Mouse (Mus musculus) midbrain, embryonic 14.5 days (tissue): Measurements from ENCODE around the gene Sept11. TPM values are rescaled to one million over a fixed set of nuclear protein-coding genes. Genes with fewer than 3 reads are reported as not detected.

Experiments
- ATAC-seq: fragments of 200-750 bp; cut with Nextera tagmentation; 2 replicates; pipeline ENCODE4 v1.8.0; 2017; ENCODE audit warnings: moderate number of reproducible peaks, moderate library complexity; ENCODE audit not compliant: low FRiP score, low TSS enrichment
- DNase-seq: peaks from one replicate; pipeline ENCODE4 v3.0.0-alpha.2; 2015
- H3K27ac ChIP-seq: fragments of 300-500 bp; sonication (generic); replicated peaks from 2 replicates; pipeline ENCODE4 v1.5.1; 2014; ENCODE audit warnings: mild to moderate bottlenecking, low read depth, low read length, moderate library complexity
- H3K27me3 ChIP-seq: fragments of 300-500 bp; sonication (generic); 2 replicates; pipeline ENCODE4 v1.6.1; 2014; ENCODE audit warnings: low read length, control low read depth, mixed read lengths; ENCODE audit not compliant: control insufficient read depth, insufficient read depth
- H3K36me3 ChIP-seq: fragments of 300-500 bp; sonication (generic); 2 replicates; pipeline ENCODE4 v1.6.1; 2014; ENCODE audit warnings: low read length, control low read depth; ENCODE audit not compliant: control insufficient read depth, insufficient read depth
- H3K4me1 ChIP-seq: fragments of 300-500 bp; sonication (generic); 2 replicates; pipeline ENCODE4 v1.6.1; 2014; ENCODE audit warnings: mild to moderate bottlenecking, antibody characterized with exemption, low read length, control low read depth; ENCODE audit not compliant: control insufficient read depth, insufficient read depth
- H3K4me2 ChIP-seq: fragments of 300-500 bp; sonication (generic); 2 replicates; pipeline ENCODE4 v1.6.1; 2014; ENCODE audit warnings: mild to moderate bottlenecking, low read length, moderate library complexity
- H3K4me3 ChIP-seq: fragments of 300-500 bp; sonication (generic); replicated peaks from 2 replicates; pipeline ENCODE4 v1.5.1; 2014; ENCODE audit warnings: low read depth, low read length
- H3K9ac ChIP-seq: fragments of 300-500 bp; sonication (generic); replicated peaks from 2 replicates; pipeline ENCODE4 v1.6.1; 2014; ENCODE audit warnings: mild to moderate bottlenecking, low read length, moderate library complexity
- H3K9me3 ChIP-seq: fragments of 300-500 bp; sonication (generic); 2 replicates; pipeline ENCODE4 v1.6.1; 2016; ENCODE audit warnings: low read length, control low read depth, mixed read lengths; ENCODE audit not compliant: control insufficient read depth
- WGBS: fragments of 180-500 bp; shearing (Covaris S2); extraction: QIAGEN DNeasy Blood & Tissue Kit; methylation state at CpG from one replicate; pipeline ENCODE4 v1.1.7; 2014; 5-methylcytosine and 5-hydroxymethylcytosine counted together
- polyA plus RNA-seq: library from polyadenylated mRNA; unstranded; fragments of >200 nt; fragmentation: Nextera tagmentation; extraction: Ambion mirVana; gene quantifications from 2 replicates; pipeline ENCODE4 v1.2.1, GENCODE M21; 2014

Sept11 gene
- polyA plus RNA-seq, 1 experiment from 2014 or later: 171 TPM

GRCm38 (mm10) chr5:93091266-93091665, 2.0 kb upstream of the Sept11 start:
- Histone ChIP-seq H3K27ac (no peak overlapping the region), H3K9me3 (no peaks in the 10 kb centered on the region), H3K9ac (no peak overlapping the region), H3K4me1 (peaks cover 29% of the 10 kb centered on the region), H3K4me2 (peak overlapping the region; percentile 94), H3K27me3 (no peaks in the 10 kb centered on the region), H3K36me3 (no peaks in the 10 kb centered on the region), H3K4me3 (peak overlapping the region; percentile 77)
- no peak for DNase-seq
- WGBS: 69% methylated on average over 3 of the region's 3 CpGs
- ATAC-seq: no peak

DNA sequence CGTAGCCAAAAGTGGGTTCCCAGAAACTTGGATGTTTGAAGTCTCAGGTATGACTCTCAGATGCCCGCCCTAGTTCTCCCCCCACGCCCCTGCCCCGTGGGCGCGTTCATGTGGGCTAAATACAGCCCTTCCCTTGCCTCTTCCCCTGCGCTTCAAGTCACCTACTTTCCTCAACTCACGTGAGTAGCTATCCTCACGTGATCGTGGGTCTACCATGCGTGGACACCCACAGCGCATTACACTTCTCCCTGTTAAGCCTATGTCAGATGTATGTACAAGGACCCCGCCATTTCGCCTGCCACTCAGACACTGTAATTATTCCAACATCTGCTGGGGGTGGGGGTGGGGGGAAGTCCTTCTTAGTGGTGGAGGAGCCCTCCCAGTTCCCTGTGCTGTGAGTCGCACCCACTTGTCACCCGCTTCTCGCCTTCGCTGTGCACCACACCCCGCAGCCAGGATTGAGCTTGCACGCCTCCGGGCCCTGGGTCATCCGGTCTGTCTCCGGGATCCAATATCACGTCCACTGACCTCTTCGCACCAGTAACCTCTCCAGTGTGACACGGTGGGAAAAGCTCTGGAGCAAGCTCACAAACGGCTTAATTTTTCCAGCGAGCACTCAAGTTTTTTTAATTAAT, 973 bp upstream of the Sept11 start:
- ATAC-seq: peak; percentile 25
- Histone ChIP-seq H3K9me3 (no peaks in the 10 kb centered on the region), H3K27me3 (no peaks in the 10 kb centered on the region), H3K36me3 (no peaks in the 10 kb centered on the region), H3K4me2 (peak overlapping the region; percentile 94), H3K27ac (peak overlapping the region; percentile 94), H3K4me3 (peak overlapping the region; percentile 77), H3K9ac (peak overlapping the region; percentile 85), H3K4me1 (peaks cover 35% of the 10 kb centered on the region)
- WGBS: 7% methylated on average over 28 of the region's 28 CpGs
- peak; percentile 60 for DNase-seq

DNA sequence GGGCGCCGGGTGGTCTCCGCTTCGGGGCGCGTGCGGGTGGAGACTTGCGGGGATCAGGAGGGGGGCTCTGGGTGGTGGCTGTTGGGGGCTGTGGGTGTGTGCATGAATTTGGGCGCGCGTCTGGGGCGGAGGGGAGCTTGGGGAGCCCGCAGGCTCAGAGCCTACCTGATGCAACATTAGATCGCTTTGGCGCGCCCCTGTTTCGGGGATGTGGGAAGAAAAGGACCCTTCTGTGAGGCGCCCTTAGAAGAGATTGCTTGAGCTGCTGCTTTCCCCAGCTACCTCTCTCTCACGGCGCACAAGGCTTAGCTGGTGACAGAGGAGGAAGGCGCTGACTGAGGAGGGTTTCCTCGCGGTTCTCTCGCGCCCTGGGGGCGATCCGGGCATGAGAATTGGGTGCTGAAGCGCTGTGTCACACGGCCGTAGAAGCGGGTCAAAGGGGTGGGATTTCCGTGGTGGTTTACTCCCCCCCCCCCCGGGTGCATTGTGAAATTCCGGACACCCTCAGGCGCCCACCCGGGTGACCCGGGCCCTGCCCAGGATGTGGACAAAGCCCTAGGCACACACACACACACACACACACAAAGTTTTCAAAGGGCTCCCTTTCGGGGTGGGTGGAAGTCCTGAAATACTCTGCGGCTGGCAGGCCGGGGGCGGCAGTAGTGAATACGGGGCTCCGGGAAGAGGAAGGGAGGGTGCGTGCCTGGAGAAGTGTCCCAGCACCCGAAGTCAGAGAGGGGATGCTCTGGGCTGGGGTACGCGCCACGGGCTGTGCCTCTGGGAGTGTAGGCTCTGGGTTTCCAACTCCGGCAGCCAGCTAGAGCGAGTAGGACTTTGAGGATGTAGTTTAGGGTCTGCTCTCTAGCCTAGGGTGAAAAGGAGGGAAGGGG, 646 bp downstream of the Sept11 start:
- Histone ChIP-seq H3K9me3 (no peaks in the 10 kb centered on the region), H3K4me2 (peak overlapping the region; percentile 94), H3K4me3 (peak overlapping the region; percentile 77), H3K27ac (peak overlapping the region; percentile 94), H3K4me1 (peaks cover 35% of the 10 kb centered on the region), H3K9ac (peak overlapping the region; percentile 85), H3K36me3 (no peaks in the 10 kb centered on the region), H3K27me3 (no peaks in the 10 kb centered on the region)
- DNase-seq (peak; percentile 78), ATAC-seq (peak; percentile 44)
- 1% methylated on average over 50 of the region's 50 CpGs for WGBS

DNA sequence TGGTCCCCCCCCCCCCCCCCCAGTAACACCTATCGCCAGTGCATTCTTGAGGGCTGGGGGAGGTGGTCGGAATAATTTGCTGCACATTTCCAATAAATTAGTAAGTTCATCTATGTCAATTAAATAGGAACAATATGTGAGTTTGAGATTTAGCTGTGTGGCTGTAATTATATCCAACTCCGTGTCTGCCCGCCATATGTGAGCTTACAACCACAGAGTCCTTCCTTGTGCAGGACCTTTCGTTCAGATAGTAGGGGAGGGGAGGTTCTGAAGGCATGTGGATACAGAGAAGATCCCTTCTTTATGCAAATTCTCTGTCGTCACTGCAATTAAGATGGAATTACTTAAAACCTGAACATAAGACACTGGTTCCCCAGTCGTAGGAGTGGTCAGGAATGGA, 2.1 kb downstream of the Sept11 start:
- whole genome bisulfite sequencing: 49% methylated on average over 7 of the region's 7 CpGs
- H3K9ac ChIP-seq: 0 out of 2 replicates have a peak overlapping the region, but pooled peaks have one; percentile 85
- H3K36me3 ChIP-seq: no peaks in the 10 kb centered on the region
- no peaks in the 10 kb centered on the region for H3K27me3 ChIP-seq
- no peak overlapping the region for H3K27ac ChIP-seq
- ATAC-seq (no peak), DNase-seq (no peak)
- H3K9me3 ChIP-seq: no peaks in the 10 kb centered on the region
- H3K4me2 ChIP-seq: peak overlapping the region; percentile 94
- H3K4me3 ChIP-seq: peak overlapping the region; percentile 77
- H3K4me1 ChIP-seq: peaks cover 35% of the 10 kb centered on the region

DNA sequence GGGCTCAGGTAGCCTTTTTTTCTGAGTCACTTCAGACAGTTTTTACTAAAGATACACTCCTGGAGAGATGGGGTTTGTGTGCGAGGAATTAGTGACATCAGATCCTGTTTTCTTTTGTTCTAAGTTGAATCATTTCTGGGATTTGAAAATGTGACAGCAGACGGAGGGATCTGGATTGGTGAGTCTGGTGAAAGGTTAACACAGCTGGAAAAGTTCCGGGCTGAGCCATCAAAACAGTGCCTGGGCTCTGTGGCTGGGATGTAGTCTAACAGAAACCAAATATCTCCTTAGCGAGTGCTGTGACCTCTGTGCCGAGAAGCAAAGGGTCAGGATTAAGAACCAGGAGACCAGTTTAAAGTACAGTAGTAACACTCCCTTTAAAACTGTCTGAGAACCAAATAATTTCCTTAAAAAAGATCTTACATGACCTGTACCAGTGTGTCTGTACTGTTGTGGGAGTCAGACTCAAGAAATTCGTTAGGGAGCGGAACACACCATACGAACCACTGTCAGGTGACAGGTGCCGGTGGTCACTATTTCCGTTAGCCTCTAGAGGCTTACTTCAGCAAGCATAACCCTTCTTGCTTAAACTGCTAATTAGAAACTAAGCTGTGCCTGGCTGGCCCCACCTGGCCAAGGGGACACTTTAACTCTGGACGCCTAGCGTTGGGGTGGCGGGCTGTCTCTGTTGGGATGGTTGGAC, 4.1 kb downstream of the Sept11 start:
- H3K4me1 ChIP-seq: peaks cover 20% of the 10 kb centered on the region
- 0 out of 2 replicates have a peak overlapping the region, but pooled peaks have one; percentile 10 for H3K4me2 ChIP-seq

DNA sequence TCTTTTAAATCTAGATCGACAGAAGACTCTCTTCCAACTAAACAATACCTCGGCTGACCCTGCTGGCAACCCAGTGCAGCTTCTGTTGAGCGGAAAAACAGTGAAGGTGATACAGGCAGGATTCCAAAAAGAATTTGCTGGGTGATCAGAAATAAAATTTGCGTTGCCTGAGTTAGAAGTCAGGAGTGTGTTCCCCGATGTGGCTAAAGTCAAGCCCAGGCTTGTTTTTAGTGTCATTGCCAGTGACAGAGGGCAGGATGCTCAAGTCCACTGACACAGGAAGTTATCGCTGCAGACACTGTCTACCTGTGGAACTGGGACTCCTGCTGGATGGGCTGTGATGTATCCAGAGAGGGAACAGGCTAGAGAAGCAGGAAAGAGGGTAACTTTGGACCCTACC, 5.0 kb downstream of the Sept11 start:
- ATAC-seq (no peak), DNase-seq (no peak)
- Histone ChIP-seq H3K9ac (no peak overlapping the region), H3K27ac (no peak overlapping the region), H3K4me3 (no peak overlapping the region), H3K4me2 (no peak overlapping the region), H3K27me3 (no peaks in the 10 kb centered on the region), H3K36me3 (no peaks in the 10 kb centered on the region), H3K9me3 (no peaks in the 10 kb centered on the region), H3K4me1 (peaks cover 20% of the 10 kb centered on the region)
- WGBS: 56% methylated on average over 6 of the region's 6 CpGs

More for the DNA sequence above, 4.1 kb downstream of the Sept11 start:
- no peak overlapping the region for H3K4me3 ChIP-seq
- DNase-seq (no peak), ATAC-seq (no peak)
- no peak overlapping the region for H3K27ac ChIP-seq
- H3K9me3 ChIP-seq: no peaks in the 10 kb centered on the region
- WGBS: 70% methylated on average over 13 of the region's 13 CpGs
- no peaks in the 10 kb centered on the region for H3K27me3 ChIP-seq
- no peaks in the 10 kb centered on the region for H3K36me3 ChIP-seq
- no peak overlapping the region for H3K9ac ChIP-seq

- Histone ChIP-seq H3K9me3 (no peaks in the 10 kb centered on the region), H3K4me3 (no peak overlapping the region), H3K36me3 (no peaks in the 10 kb centered on the region), H3K27ac (no peak overlapping the region), H3K9ac (no peak overlapping the region), H3K4me2 (no peak overlapping the region), H3K27me3 (no peaks in the 10 kb centered on the region), H3K4me1 (peaks cover 20% of the 10 kb centered on the region)
- ATAC-seq (no peak), DNase-seq (no peak)
- 83% methylated on average over 14 of the region's 14 CpGs for WGBS
Measured at GRCm38 (mm10) chr5:93098811-93099210, 5.6 kb downstream of the Sept11 start.

DNA sequence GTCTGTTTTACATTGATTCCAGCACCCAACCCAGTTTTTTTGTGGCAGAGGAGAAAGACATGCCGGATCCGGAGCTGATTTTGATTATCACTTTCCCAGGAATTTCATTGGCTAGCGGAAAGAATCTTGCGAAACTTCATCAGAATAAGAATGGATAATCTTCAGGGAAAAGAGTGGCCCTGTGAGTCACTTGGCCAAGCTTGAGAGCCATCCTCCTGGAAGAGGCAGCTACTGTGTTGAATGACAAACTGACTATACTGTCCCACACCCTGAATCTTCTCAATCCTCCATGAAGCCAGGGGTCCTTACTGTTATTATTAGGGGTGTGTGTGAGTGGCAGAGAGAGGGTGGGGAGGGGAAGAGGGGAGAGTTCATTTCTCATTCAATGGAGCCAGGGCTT, 7.7 kb downstream of the Sept11 start:
- no peaks in the 10 kb centered on the region for H3K9me3 ChIP-seq
- H3K4me2 ChIP-seq: no peak overlapping the region
- ATAC-seq (no peak), DNase-seq (no peak)
- 69% methylated on average over 4 of the region's 4 CpGs for WGBS
- peaks cover 8% of the 10 kb centered on the region for H3K4me1 ChIP-seq
- no peak overlapping the region for H3K4me3 ChIP-seq
- no peak overlapping the region for H3K9ac ChIP-seq
- H3K27me3 ChIP-seq: no peaks in the 10 kb centered on the region
- H3K27ac ChIP-seq: no peak overlapping the region
- H3K36me3 ChIP-seq: no peaks in the 10 kb centered on the region
